Mouse (Mus musculus) forebrain, embryonic 15.5 days (tissue): ENCODE data around the gene Setdb1. TPM values are rescaled to one million over a fixed set of nuclear protein-coding genes. Genes with fewer than 3 reads are reported as not detected.

Experiments
- ATAC-seq: fragments of 200-750 bp; cut with Nextera tagmentation; replicated peaks from 2 replicates; pipeline ENCODE4 v1.8.0; 2017; ENCODE audit warnings: mild to moderate bottlenecking, moderate TSS enrichment, moderate library complexity
- H3K27ac ChIP-seq: fragments of 300-500 bp; sonication (generic); replicated peaks from 2 replicates; pipeline ENCODE4 v1.5.1; 2015; ENCODE audit warnings: mild to moderate bottlenecking, inconsistent platforms
- H3K27me3 ChIP-seq: fragments of 300-500 bp; sonication (generic); 2 replicates; pipeline ENCODE4 v1.6.1; 2015; ENCODE audit warnings: inconsistent platforms
- H3K36me3 ChIP-seq: fragments of 300-500 bp; sonication (generic); 2 replicates; pipeline ENCODE4 v1.6.1; 2015; ENCODE audit warnings: mild to moderate bottlenecking, inconsistent platforms
- H3K4me1 ChIP-seq: fragments of 300-500 bp; sonication (generic); 2 replicates; pipeline ENCODE4 v1.6.1; 2015; ENCODE audit warnings: inconsistent platforms
- H3K4me2 ChIP-seq: fragments of 300-500 bp; sonication (generic); replicated peaks from 2 replicates; pipeline ENCODE4 v1.6.1; 2015; ENCODE audit warnings: mild to moderate bottlenecking, inconsistent platforms
- H3K4me3 ChIP-seq: fragments of 300-500 bp; sonication (generic); 2 replicates; pipeline ENCODE4 v1.5.1; 2015; ENCODE audit warnings: mild to moderate bottlenecking, inconsistent platforms
- H3K9ac ChIP-seq: fragments of 300-500 bp; sonication (generic); replicated peaks from 2 replicates; pipeline ENCODE4 v1.6.1; 2015; ENCODE audit warnings: mild to moderate bottlenecking, inconsistent platforms
- H3K9me3 ChIP-seq: fragments of 300-500 bp; sonication (generic); 2 replicates; pipeline ENCODE4 v1.6.1; 2016; ENCODE audit warnings: inconsistent platforms
- WGBS: fragments of 180-500 bp; shearing (Covaris S2); methylation state at CpG from one replicate; pipeline ENCODE4 v1.1.7; 2015; ENCODE audit warnings: mixed read lengths; 5-methylcytosine and 5-hydroxymethylcytosine counted together
- polyA plus RNA-seq: library from polyadenylated mRNA; unstranded; fragments of >200 nt; fragmentation: Nextera tagmentation; extraction: Ambion mirVana; gene quantifications from 2 replicates; pipeline ENCODE4 v1.2.1, GENCODE M21; 2015

Gene Setdb1
- polyA plus RNA-seq, 1 experiment from 2014 or later = 45.2 TPM

GRCm38 (mm10) chr3:95274453-95274852, 82.5 kb downstream of the Setdb1 start:
- Histone ChIP-seq H3K9me3 (no peaks in the 10 kb centered on the region), H3K27ac (no peak overlapping the region), H3K4me2 (no peak overlapping the region), H3K36me3 (no peaks in the 10 kb centered on the region), H3K27me3 (no peaks in the 10 kb centered on the region), H3K4me1 (no peaks in the 10 kb centered on the region), H3K4me3 (no peak overlapping the region), H3K9ac (no peak overlapping the region)
- no peak for ATAC-seq
- WGBS = 92% methylated on average over 4 of the region's 4 CpGs

Other genes starting within 250 kb of the Setdb1 start
- gene Vps72, start 246.2 kb downstream of the Setdb1 start, polyA plus RNA-seq = 235 and 247 TPM in 2 replicates
- gene Tmod4, start 232.7 kb downstream of the Setdb1 start, polyA plus RNA-seq = 0.74 and 1.1 TPM in 2 replicates
- gene Scnm1, start 223.2 kb downstream of the Setdb1 start, polyA plus RNA-seq = 105 and 108 TPM in 2 replicates
- 39.8 and 42.2 TPM in 2 replicates for gene Lysmd1, start 223.1 kb downstream of the Setdb1 start, polyA plus RNA-seq
- gene Tnfaip8l2, start 214.8 kb downstream of the Setdb1 start, polyA plus RNA-seq = 2.5 and 3.6 TPM in 2 replicates
- gene Sema6c, start 196.7 kb downstream of the Setdb1 start, polyA plus RNA-seq = 30.4 and 34.1 TPM in 2 replicates
- gene Gabpb2, start 139.3 kb downstream of the Setdb1 start, polyA plus RNA-seq = 4.8 and 5.9 TPM in 2 replicates
- gene Cdc42se1, start 128.5 kb downstream of the Setdb1 start, polyA plus RNA-seq = 88.5 and 90.0 TPM in 2 replicates
- 254 and 266 TPM in 2 replicates for gene Mllt11, start 125.0 kb downstream of the Setdb1 start, polyA plus RNA-seq
- 0.11 and 0.15 TPM in 2 replicates for gene Gm128, start 115.6 kb downstream of the Setdb1 start, polyA plus RNA-seq
- gene Bnipl, start 106.0 kb downstream of the Setdb1 start, polyA plus RNA-seq = 0.10 TPM in 1 of 2 replicates, not detected in the other
- 46.1 and 46.2 TPM in 2 replicates for gene Mindy1, start 75.9 kb downstream of the Setdb1 start, polyA plus RNA-seq
- gene Prune1, start 75.1 kb downstream of the Setdb1 start, polyA plus RNA-seq = 42.0 and 44.4 TPM in 2 replicates
- gene Anxa9, start 50.0 kb downstream of the Setdb1 start, polyA plus RNA-seq = 0.47 and 0.61 TPM in 2 replicates
- 96.7 and 101 TPM in 2 replicates for gene Cers2, start 42.4 kb downstream of the Setdb1 start, polyA plus RNA-seq
- not detected in 2 replicates for gene 4930558C23Rik, start 45.6 kb upstream of the Setdb1 start, polyA plus RNA-seq
- gene Arnt, start 77.2 kb upstream of the Setdb1 start, polyA plus RNA-seq = 25.7 and 25.9 TPM in 2 replicates
- 3.7 and 4.3 TPM in 2 replicates for gene Ctsk, start 142.1 kb upstream of the Setdb1 start, polyA plus RNA-seq
- gene Ctss, start 169.6 kb upstream of the Setdb1 start, polyA plus RNA-seq = 11.9 and 13.9 TPM in 2 replicates
- not detected in 2 replicates for gene Hormad1, start 202.5 kb upstream of the Setdb1 start, polyA plus RNA-seq
- 32.9 and 33.4 TPM in 2 replicates for gene Golph3l, start 231.7 kb upstream of the Setdb1 start, polyA plus RNA-seq